Mouse (Mus musculus) R1 (cell line): ENCODE measurements at regions not wholly inside any gene's neighbourhood (a gene's known extent, or its start where the extent isn't known, plus 50 kb on each side); places are given as distances from the start of the nearest gene placed in this dataset.

Source experiments
- DNase-seq: peaks from one replicate; pipeline ENCODE4 v3.0.0-alpha.2; 2018; ENCODE audit warnings: low read depth, low spot score

GRCm38 (mm10) chr16:49278478-49278877, 221.2 kb downstream of the Myh15 start:
- peak; percentile 67 for DNase-seq

DNA sequence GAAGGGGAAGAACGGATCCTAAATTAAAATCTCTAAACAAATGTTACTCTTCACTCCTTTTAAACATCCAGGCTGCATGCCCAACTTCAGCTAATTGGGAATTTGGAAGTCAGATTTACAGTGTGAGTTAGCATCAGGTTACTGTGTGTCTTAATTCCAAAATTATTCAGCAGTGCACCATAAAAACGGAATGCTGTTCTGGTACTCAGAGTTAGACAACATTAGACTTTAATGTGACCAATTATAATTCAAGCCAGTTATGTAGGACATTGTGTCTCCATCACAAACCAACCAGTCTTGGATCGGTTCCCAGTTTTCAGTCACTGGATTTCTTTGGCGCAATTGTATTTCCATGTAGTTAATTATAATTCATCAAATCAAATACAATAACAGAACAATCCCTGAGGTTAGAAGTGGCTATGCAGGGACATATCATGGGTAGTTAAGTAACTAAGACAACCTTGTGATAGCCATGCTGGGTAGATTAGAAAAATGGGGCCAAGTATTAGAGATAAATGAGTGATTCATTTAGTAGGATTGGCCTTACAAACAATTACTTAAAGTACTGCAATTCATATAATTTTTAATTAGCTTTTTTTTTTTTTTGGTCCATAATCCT, 230.9 kb downstream of the Myh15 start:
- DNase-seq, result no peak

GRCm38 (mm10) chr16:49289200-49290079, 232.2 kb downstream of the Myh15 start:
- DNase-seq, result no peak

DNA sequence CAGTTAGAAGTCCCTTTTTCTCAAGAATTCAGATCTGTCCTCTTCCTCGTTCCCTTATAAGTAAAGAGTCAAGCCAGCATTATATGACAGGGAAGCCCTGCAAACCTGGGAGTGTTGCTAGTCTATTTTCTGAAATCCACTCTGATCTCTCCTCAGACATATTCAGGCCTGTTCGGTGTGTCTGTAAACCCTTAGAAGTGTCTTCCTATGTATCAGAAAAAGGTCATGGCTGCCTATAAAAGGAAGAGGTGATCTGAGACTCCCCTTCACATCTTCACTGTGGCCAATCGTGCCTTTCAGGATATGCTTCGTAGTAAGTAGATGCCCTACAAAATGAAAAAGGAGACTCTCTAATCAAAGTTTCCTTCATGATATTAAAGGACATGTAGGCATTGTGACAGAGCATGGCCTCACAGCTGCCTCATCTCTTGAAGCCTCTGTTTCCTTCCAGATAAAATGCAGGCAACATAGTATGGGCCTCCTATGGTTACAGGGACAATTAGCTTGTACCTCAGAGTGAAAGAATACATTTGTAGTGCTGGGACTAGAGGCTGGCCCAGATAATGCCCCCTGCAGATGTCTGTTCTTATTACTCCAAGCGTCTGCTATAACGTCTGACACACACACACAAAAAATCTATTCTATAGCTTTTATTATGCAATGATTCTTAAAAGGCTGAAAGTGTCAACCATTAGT, 246.5 kb downstream of the Myh15 start:
- DNase-seq, result no peak

GRCm38 (mm10) chr16:49304354-49304753, 247.1 kb downstream of the Myh15 start:
- no peak for DNase-seq

DNA sequence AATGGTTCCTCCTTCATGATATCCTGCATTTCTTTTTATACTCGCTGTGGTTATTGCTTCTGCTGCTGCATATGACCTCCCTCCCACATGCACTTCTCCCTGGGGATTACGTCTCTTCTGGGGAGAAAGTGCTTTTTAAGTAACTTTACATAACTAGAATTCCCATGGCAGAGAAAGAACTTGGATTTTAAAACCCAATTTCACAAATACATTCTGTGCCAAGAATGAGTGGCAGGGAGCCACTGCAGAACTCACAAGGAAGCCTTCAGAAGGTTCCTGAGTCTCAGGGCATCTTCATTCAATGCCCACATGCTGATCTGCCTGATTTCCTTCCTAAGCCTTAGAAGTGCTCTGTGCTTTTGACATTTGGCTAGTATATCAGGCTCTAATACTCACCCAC, 259.8 kb downstream of the Myh15 start:
- DNase-seq, result no peak

DNA sequence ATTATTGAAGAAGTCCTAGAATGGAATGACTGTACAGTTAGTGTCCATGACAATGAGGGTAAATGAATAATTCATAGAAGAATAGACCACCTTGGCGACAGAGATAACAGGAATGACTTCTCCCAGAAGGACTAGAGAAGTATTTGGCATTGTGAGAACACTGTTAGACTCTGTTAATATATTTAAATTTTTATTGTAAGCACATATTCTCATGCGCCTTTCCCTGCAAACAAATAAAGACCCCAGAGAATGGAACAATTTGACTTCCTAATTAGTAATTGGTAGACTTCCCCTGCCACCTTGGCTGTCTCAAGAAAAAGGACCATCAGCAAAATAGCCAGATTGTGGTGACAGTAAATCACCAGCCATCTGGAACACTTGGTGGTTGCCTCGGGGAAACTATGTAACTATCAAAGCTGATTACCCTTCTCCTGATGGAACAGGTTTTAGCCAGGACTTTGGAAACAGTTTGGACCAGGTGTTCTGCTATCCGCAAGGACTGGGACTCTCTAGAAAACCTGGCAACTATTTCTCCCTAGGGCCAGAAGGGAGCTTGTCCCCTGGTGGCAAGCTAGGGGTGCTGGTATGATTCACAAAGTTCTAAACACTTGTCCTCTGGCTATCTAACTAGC, 261.9 kb downstream of the Myh15 start:
- no peak for DNase-seq

DNA sequence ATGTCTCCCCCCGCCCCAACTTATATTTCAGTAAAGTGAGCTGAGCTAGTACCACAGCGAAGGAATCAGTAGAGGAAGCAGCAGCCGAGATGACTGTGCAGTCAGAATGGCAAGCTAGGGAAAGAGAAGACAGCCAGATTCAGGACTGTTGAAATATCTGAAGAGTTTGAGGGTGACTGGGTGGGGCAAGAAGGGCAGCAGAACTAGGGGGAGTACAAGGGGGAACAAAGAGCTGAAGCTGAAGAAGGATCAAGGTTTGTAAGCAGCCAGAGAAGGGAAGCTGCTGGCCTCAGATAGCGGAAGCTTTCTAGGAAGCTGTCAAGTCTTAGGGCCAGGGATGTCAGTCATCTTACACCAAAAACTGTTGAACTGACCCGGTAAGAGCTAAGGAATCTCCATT, 262.5 kb downstream of the Myh15 start:
- DNase-seq, result no peak

DNA sequence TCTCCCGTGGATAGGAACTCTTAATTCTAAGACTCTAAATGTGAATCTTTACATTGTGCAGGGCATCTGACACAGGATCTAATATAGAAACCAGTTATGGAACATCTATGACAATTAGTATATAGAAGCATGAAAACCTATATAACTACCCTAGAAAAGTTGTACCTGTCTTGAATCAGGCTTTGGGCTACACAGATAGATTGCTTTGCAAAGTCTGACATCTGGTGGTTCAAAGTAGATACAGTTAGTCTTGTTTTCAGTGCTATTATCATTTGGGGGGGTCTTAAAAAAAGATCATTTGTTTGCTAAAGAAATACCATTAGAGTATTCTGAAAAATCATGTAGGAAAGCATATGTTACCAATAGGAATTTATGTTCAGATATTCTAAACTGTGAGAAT, 264.7 kb downstream of the Myh15 start:
- DNase-seq, result no peak

DNA sequence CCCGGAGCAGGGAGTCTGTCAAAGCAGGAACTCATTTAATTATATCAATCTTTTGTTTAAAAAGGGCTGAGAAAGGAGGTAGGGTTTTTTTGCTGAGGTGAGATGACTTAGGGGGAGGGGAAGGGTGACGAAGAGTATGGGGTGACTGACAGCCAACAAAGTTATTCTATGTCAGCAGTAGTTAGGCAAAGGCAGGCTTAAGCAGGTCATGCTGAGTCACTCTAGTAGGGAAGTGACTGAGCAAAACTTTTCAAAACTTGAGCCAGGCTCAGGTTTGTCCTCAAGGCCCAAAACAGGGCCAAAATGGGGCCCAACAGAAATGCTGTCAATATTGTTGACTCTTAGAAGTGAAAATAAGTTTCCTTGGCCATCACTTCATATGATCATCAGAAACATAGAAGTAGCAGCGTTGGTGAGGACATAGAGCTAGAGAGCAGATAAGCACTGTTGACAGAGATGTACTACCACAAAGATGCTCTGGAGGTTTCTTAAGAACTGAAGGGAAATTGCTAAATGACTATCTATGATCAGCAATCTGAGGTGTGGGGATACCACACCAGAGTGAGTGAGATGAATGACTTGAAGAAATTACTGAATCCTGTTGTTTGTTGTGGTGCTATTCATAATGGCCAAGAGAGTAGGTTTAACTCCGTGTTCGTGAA, 273.6 kb downstream of the Myh15 start:
- peak; percentile 7 for DNase-seq

DNA sequence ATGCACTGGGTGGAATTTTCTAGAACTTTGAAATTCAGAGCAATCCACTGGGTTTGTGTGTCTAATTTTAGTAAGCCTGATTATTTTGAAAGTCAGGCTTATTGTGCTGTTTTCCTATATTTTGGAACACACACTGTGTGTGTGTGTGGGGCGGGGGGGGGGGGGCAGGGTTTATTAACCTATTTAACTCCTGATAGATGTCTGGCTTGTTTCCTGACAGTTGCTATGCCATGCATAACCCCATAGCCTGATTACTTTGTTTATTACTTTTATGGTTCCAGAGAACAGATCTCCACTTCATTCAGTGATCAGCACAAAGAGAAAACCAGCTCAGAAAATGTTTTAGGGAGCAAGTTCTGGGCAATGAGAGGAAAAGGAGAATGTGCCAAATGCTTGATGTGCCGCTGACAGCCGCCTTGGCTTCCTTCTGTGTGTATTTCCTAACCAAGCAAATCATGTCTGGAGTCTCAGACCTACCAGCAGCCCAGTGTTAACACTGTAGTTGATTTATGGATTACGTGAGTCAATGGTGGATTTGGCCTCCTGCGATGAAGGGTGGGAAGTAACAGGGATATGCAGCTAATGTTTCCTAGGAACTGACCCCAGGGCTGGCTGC, 274.9 kb downstream of the Myh15 start:
- no peak for DNase-seq

- no peak for DNase-seq
Measured at GRCm38 (mm10) chr16:49335916-49336315, 278.6 kb downstream of the Myh15 start.

GRCm38 (mm10) chr16:49337948-49338347, 280.7 kb downstream of the Myh15 start:
- no peak for DNase-seq

GRCm38 (mm10) chr16:49358404-49358803, 301.1 kb downstream of the Myh15 start:
- no peak for DNase-seq

GRCm38 (mm10) chr16:49361731-49362130, 304.4 kb downstream of the Myh15 start:
- no peak for DNase-seq

DNA sequence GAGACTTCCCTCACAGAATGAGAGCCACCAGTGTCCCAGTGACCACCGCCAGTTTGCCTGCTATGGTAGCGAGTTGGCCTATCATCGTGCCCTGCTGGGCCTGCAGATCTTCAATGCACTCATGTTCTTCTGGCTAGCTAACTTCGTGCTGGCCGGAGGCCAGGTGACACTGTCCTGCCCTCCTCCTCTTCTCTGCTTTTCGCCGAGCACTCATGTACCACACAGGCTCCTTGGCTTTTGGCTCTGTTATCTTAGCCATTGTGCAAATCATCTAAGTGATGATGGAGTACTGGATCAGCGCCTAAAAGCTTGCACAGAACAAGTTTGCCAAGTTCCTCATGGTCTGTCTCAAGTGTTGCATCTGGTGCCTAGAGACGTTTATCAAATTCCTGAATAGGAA, 312.2 kb downstream of the Myh15 start:
- no peak for DNase-seq

DNA sequence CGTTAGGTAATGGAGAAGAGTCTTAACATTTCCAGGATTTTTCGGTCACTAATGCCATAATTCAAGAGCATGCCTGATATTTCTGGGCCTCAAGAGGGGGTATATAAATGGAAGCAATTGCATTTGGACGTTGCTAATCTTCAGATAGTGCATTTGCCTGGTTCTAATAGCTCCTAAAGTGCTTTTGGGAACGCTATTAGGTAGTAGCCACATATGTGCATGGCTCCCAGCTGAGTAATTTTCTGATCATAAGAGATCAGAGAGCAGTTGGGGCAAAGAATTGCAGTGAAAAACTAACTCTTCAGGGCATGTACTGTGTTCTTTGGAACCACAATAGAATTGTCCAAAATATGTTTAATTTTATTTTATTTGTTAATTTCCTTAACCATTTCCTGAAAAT, 317.8 kb downstream of the Myh15 start:
- DNase-seq, result no peak

- no peak for DNase-seq
Measured at GRCm38 (mm10) chr16:49378917-49379473, 320.0 kb upstream of the Ift57 start.

- no peak for DNase-seq
Measured at GRCm38 (mm10) chr16:49388135-49388534, 310.9 kb upstream of the Ift57 start.

GRCm38 (mm10) chr16:49407956-49408795, 290.9 kb upstream of the Ift57 start:
- DNase-seq, result peak; percentile 1
